Mouse (Mus musculus) embryonic facial prominence, embryonic 14.5 days (tissue): ENCODE results near the gene Pkp3. TPM values are rescaled to one million over a fixed set of nuclear protein-coding genes. Genes with fewer than 3 reads are reported as not detected.
A peak's percentile ranks its signal among the peaks of the same experiment; 100 is the strongest.

Experiments
- ATAC-seq: fragments of 200-750 bp; cut with Nextera tagmentation; 2 replicates; pipeline ENCODE4 v1.8.0; 2017; ENCODE audit warnings: low read depth, moderate number of reproducible peaks, moderate TSS enrichment
- DNase-seq: peaks from one replicate; pipeline ENCODE4 v3.0.0-alpha.2; 2015; ENCODE audit warnings: low spot score
- H3K27ac ChIP-seq: fragments of 300-500 bp; sonication (generic); replicated peaks from 2 replicates; pipeline ENCODE4 v1.5.1; 2014; ENCODE audit warnings: low read depth, mild to moderate bottlenecking, low read length, moderate library complexity
- H3K27me3 ChIP-seq: fragments of 300-500 bp; sonication (generic); replicated peaks from 2 replicates; pipeline ENCODE4 v1.6.1; 2014; ENCODE audit warnings: low read length; ENCODE audit not compliant: control insufficient read depth, insufficient read depth
- H3K36me3 ChIP-seq: fragments of 300-500 bp; sonication (generic); 2 replicates; pipeline ENCODE4 v1.6.1; 2014; ENCODE audit warnings: low read length, mixed read lengths; ENCODE audit not compliant: control insufficient read depth, insufficient read depth
- H3K4me1 ChIP-seq: fragments of 300-500 bp; sonication (generic); 2 replicates; pipeline ENCODE4 v1.6.1; 2014; ENCODE audit warnings: antibody characterized with exemption, low read length; ENCODE audit not compliant: control insufficient read depth, insufficient read depth
- H3K4me2 ChIP-seq: fragments of 300-500 bp; sonication (generic); 2 replicates; pipeline ENCODE4 v1.6.1; 2014; ENCODE audit warnings: low read depth, mild to moderate bottlenecking, low read length, moderate library complexity, mixed read lengths
- H3K4me3 ChIP-seq: fragments of 300-500 bp; sonication (generic); 2 replicates; pipeline ENCODE4 v1.5.1; 2014; ENCODE audit warnings: low read depth, mild to moderate bottlenecking, low read length
- H3K9ac ChIP-seq: fragments of 300-500 bp; sonication (generic); 2 replicates; pipeline ENCODE4 v1.6.1; 2014; ENCODE audit warnings: low read depth, mild to moderate bottlenecking, low read length, moderate library complexity, mixed read lengths
- H3K9me3 ChIP-seq: fragments of 300-500 bp; sonication (generic); 2 replicates; pipeline ENCODE4 v1.6.1; 2016; ENCODE audit warnings: low read length; ENCODE audit not compliant: control insufficient read depth
- WGBS: fragments of 180-500 bp; shearing (Covaris S2); extraction: QIAGEN DNeasy Blood & Tissue Kit; methylation state at CpG from one replicate; pipeline ENCODE4 v1.1.7; 2014; 5-methylcytosine and 5-hydroxymethylcytosine counted together
- polyA plus RNA-seq: library from polyadenylated mRNA; unstranded; fragments of >200 nt; fragmentation: Nextera tagmentation; extraction: Ambion mirVana; gene quantifications from 2 replicates; pipeline ENCODE4 v1.2.1, GENCODE M21; 2014

Pkp3 gene
- polyA plus RNA-seq, 1 experiment from 2014 or later = 30.0 TPM

DNA sequence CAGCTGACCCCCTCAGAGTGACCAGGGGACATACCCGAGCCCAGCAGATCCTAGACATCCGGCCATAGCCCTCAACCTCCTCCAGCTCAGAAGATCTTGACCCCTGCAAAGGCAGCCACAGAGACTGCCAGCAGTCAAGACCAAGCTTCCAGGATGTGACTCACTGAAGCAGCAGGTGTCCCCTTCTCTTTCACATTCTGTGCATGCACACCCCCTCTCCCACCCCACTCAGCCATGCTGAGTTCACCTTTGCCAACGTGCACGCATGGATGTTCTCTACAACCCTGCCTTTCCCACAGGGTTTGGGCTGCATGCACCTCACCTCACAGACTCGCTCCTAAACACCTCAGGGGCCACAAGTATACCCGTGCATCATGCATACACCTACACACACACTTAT lies 18.0 kb downstream of the Pkp3 start:
- Histone ChIP-seq H3K27ac (no peak overlapping the region), H3K9me3 (no peaks in the 10 kb centered on the region), H3K4me2 (0 out of 2 replicates have a peak overlapping the region, but pooled peaks have one; percentile 0), H3K4me1 (0 out of 2 replicates have a peak, but pooled peaks cover 4% of the 10 kb centered on the region), H3K27me3 (peaks cover 33% of the 10 kb centered on the region), H3K4me3 (no peak overlapping the region), H3K36me3 (no peaks in the 10 kb centered on the region), H3K9ac (no peak overlapping the region)
- DNase-seq (no peak), ATAC-seq (no peak)
- WGBS = 84% methylated on average over 6 of the region's 6 CpGs

- 35% methylated on average over 6 of the region's 6 CpGs for WGBS
- no peaks in the 10 kb centered on the region for H3K9me3 ChIP-seq
- H3K27ac ChIP-seq = no peak overlapping the region
- peaks cover 33% of the 10 kb centered on the region for H3K27me3 ChIP-seq
- DNase-seq (peak; percentile 51), ATAC-seq (no peak)
- 0 out of 2 replicates have a peak, but pooled peaks cover 4% of the 10 kb centered on the region for H3K4me1 ChIP-seq
- H3K9ac ChIP-seq = no peak overlapping the region
- H3K36me3 ChIP-seq = no peaks in the 10 kb centered on the region
- no peak overlapping the region for H3K4me3 ChIP-seq
- 0 out of 2 replicates have a peak overlapping the region, but pooled peaks have one; percentile 0 for H3K4me2 ChIP-seq
Measured at GRCm38 (mm10) chr7:141096649-141097056, 18.6 kb downstream of the Pkp3 start.

GRCm38 (mm10) chr7:141097177-141097576 lies 19.2 kb downstream of the Pkp3 start:
- H3K4me3 ChIP-seq = no peak overlapping the region
- no peak for ATAC-seq
- DNase-seq = no peak
- WGBS = 77% methylated on average over 5 of the region's 5 CpGs
- 0 out of 2 replicates have a peak, but pooled peaks cover 4% of the 10 kb centered on the region for H3K4me1 ChIP-seq
- no peak overlapping the region for H3K9ac ChIP-seq
- no peak overlapping the region for H3K4me2 ChIP-seq
- no peak overlapping the region for H3K27ac ChIP-seq
- H3K27me3 ChIP-seq = peaks cover 35% of the 10 kb centered on the region
- H3K36me3 ChIP-seq = no peaks in the 10 kb centered on the region
- no peaks in the 10 kb centered on the region for H3K9me3 ChIP-seq

- Histone ChIP-seq H3K27me3 (peaks cover 35% of the 10 kb centered on the region), H3K9ac (peak within 1 kb of the TSS; percentile 53), H3K9me3 (no peaks in the 10 kb centered on the region), H3K4me3 (peak within 1 kb of the TSS; percentile 40), H3K36me3 (no peaks in the 10 kb centered on the region), H3K4me1 (0 out of 2 replicates have a peak, but pooled peaks cover 4% of the 10 kb centered on the region), H3K4me2 (peak within 1 kb of the TSS; percentile 75), H3K27ac (no peak within 1 kb of the TSS)
- 1% methylated on average over 50 of the region's 56 CpGs for WGBS
- ATAC-seq (peak; percentile 78), DNase-seq (peak; percentile 68)
Measured at GRCm38 (mm10) chr7:141099911-141100691, 22.1 kb downstream of the Pkp3 start, which contains the start of gene Sigirr. TSS of gene Sigirr (minus strand) at chr7:141100572.

DNA sequence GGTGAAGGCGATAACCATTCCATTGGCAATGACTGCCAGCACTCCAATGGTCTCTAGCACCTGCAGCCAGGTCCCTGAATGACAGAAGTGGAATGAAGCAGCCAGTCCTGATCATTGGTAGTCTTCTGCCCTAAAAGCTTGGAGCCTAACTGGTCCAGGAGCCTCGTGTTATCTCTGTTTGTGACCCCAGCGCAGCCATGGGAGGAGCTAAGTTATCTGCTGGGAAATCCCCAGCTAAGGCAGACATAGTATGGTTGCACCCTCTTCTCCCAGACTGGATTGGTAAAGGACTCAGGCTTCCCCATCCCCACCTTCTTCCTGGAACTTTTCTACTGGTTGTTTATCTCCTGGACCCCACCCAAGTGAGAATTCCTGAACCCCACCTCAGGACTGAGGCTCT lies 25.1 kb downstream of the Pkp3 start:
- 71% methylated on average over 3 of the region's 3 CpGs for WGBS
- H3K27me3 ChIP-seq = peaks cover 35% of the 10 kb centered on the region

GRCm38 (mm10) chr7:141115874-141116273 lies 37.9 kb downstream of the Pkp3 start:
- no peak overlapping the region for H3K4me3 ChIP-seq
- WGBS = 85% methylated on average over 9 of the region's 9 CpGs
- H3K4me1 ChIP-seq = no peaks in the 10 kb centered on the region
- H3K36me3 ChIP-seq = no peaks in the 10 kb centered on the region
- H3K9me3 ChIP-seq = no peaks in the 10 kb centered on the region
- H3K27ac ChIP-seq = no peak overlapping the region
- no peak for DNase-seq
- no peak overlapping the region for H3K4me2 ChIP-seq
- no peak for ATAC-seq
- 0 out of 2 replicates have a peak, but pooled peaks cover 3% of the 10 kb centered on the region for H3K27me3 ChIP-seq
- H3K9ac ChIP-seq = no peak overlapping the region

More for the DNA sequence above, 25.1 kb downstream of the Pkp3 start:
- no peak for ATAC-seq
- Histone ChIP-seq H3K4me3 (no peak overlapping the region), H3K4me1 (0 out of 2 replicates have a peak, but pooled peaks cover 4% of the 10 kb centered on the region), H3K9me3 (no peaks in the 10 kb centered on the region), H3K27ac (no peak overlapping the region), H3K36me3 (no peaks in the 10 kb centered on the region), H3K4me2 (no peak overlapping the region), H3K9ac (no peak overlapping the region)
- DNase-seq = no peak

- Histone ChIP-seq H3K9ac (0 out of 2 replicates have a peak within 1 kb of the TSS, but pooled peaks have one; percentile 14), H3K27me3 (0 out of 2 replicates have a peak, but pooled peaks cover 3% of the 10 kb centered on the region), H3K4me1 (no peaks in the 10 kb centered on the region), H3K36me3 (no peaks in the 10 kb centered on the region), H3K9me3 (no peaks in the 10 kb centered on the region), H3K4me2 (peak within 1 kb of the TSS; percentile 33), H3K27ac (no peak within 1 kb of the TSS), H3K4me3 (no peak within 1 kb of the TSS)
- DNase-seq (peak; percentile 61), ATAC-seq (peak; percentile 38; the same call in 1 of the 2 replicates)
- WGBS = 7% methylated on average over 7 of the region's 9 CpGs
Measured at GRCm38 (mm10) chr7:141117636-141118035, 39.6 kb downstream of the Pkp3 start, which contains the start of gene Ano9. TSS of gene Ano9 (minus strand) at chr7:141117806.

DNA sequence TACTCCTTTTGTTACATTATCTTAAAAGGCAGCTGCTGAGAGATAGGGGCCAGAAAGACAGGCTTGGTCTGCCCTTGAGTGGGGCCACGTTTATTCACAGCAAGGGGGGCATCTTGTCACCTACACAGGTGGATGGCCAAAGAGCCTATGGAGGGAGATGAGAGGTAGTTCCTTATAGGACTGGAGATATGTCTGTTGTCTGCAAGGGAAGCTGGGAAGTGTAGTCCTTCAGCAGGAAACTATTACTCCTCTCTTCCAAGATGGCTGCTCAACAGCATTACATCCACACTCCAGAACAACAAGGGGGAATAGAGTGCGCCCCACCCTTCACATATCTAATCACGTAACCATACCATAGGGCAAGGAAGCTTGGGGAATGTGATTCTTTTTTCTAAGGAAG lies 41.5 kb downstream of the Pkp3 start:
- Histone ChIP-seq H3K27ac (no peak overlapping the region), H3K4me2 (no peak overlapping the region)
- ATAC-seq = no peak

More for the DNA sequence above, 41.5 kb downstream of the Pkp3 start:
- H3K9ac ChIP-seq = no peak overlapping the region
- H3K4me3 ChIP-seq = no peak overlapping the region
- H3K27me3 ChIP-seq = 0 out of 2 replicates have a peak, but pooled peaks cover 3% of the 10 kb centered on the region
- H3K4me1 ChIP-seq = no peaks in the 10 kb centered on the region
- DNase-seq = no peak
- H3K36me3 ChIP-seq = no peaks in the 10 kb centered on the region
- 61% methylated on average over 3 of the region's 3 CpGs for WGBS
- H3K9me3 ChIP-seq = no peaks in the 10 kb centered on the region
